Mouse (Mus musculus) erythroblast, embryonic 14.5 days (primary cell): Measurements from ENCODE around the gene Ntm.

ENCODE experiments used
- GATA1 ChIP-seq: IDR thresholded peaks from 2 replicates; pipeline ENCODE4 v1.6.1; 2012; ENCODE audit warnings: low read length, inconsistent platforms, mixed read lengths
- TAL1 ChIP-seq: IDR thresholded peaks from 3 replicates; pipeline ENCODE4 v1.6.1; 2012; ENCODE audit warnings: low read length, inconsistent platforms, mixed read lengths

DNA sequence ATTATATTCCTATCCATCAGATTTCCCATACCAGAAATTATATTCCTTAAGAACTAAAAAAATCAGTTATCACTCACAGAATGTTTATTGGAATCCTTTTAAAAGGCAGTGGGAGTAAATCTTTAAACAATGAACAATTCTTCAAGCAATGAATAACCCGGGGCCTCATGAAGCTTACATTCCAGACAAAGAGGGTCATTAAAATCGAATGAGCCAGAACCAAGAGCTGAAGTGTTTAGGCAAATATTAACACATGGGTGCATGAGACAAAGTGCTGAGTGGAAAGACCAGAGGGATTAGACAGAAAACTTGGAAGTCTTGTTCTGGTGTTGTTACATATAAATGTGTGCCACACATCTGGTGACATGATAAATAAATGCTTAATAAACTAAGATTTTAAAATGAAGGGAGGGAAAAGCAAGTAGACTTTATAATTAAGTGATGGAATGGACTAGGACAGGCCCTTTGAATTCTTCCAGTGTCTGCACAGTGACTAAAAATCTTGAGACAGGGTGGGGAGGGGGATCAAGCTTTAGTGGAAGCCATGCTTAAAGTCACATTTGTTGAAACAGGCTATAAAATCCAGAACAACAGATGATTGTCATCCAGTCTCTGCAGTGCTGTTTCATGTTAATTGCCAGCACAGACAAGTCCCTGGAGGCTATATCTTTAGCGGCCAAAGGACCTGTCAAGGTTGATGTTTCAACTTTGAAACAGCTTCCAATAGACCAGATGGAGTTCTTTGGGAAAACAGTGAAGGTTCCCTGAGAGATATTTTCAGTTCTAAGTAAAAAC lies 630.4 kb downstream of the Ntm start:
- TF ChIP-seq TAL1: no peak
- no peak for TF ChIP-seq GATA1
